Mouse (Mus musculus) liver, postnatal 0 days (tissue): Measurements from ENCODE around the gene Csf2rb.

Experiments used
- CTCF ChIP-seq: sonication (generic); IDR thresholded peaks from 2 replicates; pipeline ENCODE4 v1.5.1; 2016; ENCODE audit warnings: antibody characterized with exemption, low read depth
- EP300 ChIP-seq: IDR thresholded peaks from 2 replicates; pipeline ENCODE4 v1.6.1; 2016; ENCODE audit warnings: antibody characterized with exemption, low read depth, mild to moderate bottlenecking

- TF ChIP-seq CTCF (no peak), EP300 (no peak)
Observed at GRCm38 (mm10) chr15:78310971-78311370, 14.6 kb upstream of the Csf2rb start.
